Mouse (Mus musculus) embryonic facial prominence, embryonic 15.5 days (tissue): ENCODE measurements around the gene Snapc5. TPM values are rescaled to one million over a fixed set of nuclear protein-coding genes. Genes with fewer than 3 reads are reported as not detected.
"Not testable (repeated sequence)": the region's sequence is repeated elsewhere in the genome, so short reads cannot be mapped to it uniquely, and the experiment has no call there.

Experiments used
- ATAC-seq: fragments of 200-750 bp; cut with Nextera tagmentation; 2 replicates; pipeline ENCODE4 v1.8.0; 2017; ENCODE audit warnings: low read depth, moderate TSS enrichment; ENCODE audit not compliant: insufficient number of reproducible peaks, low FRiP score, low TSS enrichment
- H3K27ac ChIP-seq: fragments of 300-500 bp; sonication (generic); replicated peaks from 2 replicates; pipeline ENCODE4 v1.5.1; 2015; ENCODE audit warnings: mild to moderate bottlenecking, inconsistent platforms
- H3K27me3 ChIP-seq: fragments of 300-500 bp; sonication (generic); 2 replicates; pipeline ENCODE4 v1.6.1; 2015; ENCODE audit warnings: inconsistent platforms
- H3K36me3 ChIP-seq: fragments of 300-500 bp; sonication (generic); 2 replicates; pipeline ENCODE4 v1.6.1; 2015; ENCODE audit warnings: mild to moderate bottlenecking, inconsistent platforms
- H3K4me1 ChIP-seq: fragments of 300-500 bp; sonication (generic); 2 replicates; pipeline ENCODE4 v1.6.1; 2015; ENCODE audit warnings: inconsistent platforms
- H3K4me2 ChIP-seq: fragments of 300-500 bp; sonication (generic); replicated peaks from 2 replicates; pipeline ENCODE4 v1.6.1; 2015; ENCODE audit warnings: mild to moderate bottlenecking, inconsistent platforms
- H3K4me3 ChIP-seq: fragments of 300-500 bp; sonication (generic); replicated peaks from 2 replicates; pipeline ENCODE4 v1.5.1; 2015; ENCODE audit warnings: mild to moderate bottlenecking, inconsistent platforms
- H3K9ac ChIP-seq: fragments of 300-500 bp; sonication (generic); 2 replicates; pipeline ENCODE4 v1.6.1; 2015; ENCODE audit warnings: inconsistent platforms
- H3K9me3 ChIP-seq: fragments of 300-500 bp; sonication (generic); replicated peaks from 2 replicates; pipeline ENCODE4 v1.6.1; 2016; ENCODE audit warnings: inconsistent platforms
- WGBS: fragments of 180-500 bp; shearing (Covaris S2); methylation state at CpG from one replicate; pipeline ENCODE4 v1.1.7; 2015; 5-methylcytosine and 5-hydroxymethylcytosine counted together
- polyA plus RNA-seq: library from polyadenylated mRNA; unstranded; fragments of >200 nt; fragmentation: Nextera tagmentation; extraction: Ambion mirVana; gene quantifications from 2 replicates; pipeline ENCODE4 v1.2.1, GENCODE M21; 2015

The Snapc5 gene
- polyA plus RNA-seq, 1 experiment from 2014 or later, result 30.2 TPM

DNA sequence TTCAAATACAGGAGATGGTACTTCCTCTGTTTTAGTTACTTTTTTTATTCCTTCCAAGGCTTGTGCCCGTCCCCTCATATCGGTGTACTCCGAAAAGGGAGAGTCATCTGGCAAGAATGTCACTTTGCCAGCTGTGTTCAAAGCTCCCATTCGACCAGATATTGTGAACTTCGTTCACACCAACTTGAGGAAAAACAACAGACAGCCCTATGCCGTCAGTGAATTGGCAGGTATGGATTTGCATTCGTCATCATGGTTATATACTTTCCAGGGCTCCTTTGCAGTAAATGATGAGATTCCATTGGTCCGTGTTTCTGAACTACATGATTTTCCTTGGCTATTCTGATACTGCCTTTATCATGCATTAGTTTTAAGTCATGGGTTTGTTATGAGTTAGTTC lies 4.3 kb upstream of the Snapc5 start:
- no peak overlapping the region for H3K27ac ChIP-seq
- peaks cover 37% of the 10 kb centered on the region for H3K36me3 ChIP-seq
- 0 out of 2 replicates have a peak overlapping the region, but pooled peaks have one; percentile 94 for H3K9ac ChIP-seq
- H3K4me3 ChIP-seq, result peak overlapping the region; percentile 96
- peak overlapping the region; percentile 75 for H3K4me2 ChIP-seq
- no peak for ATAC-seq
- 62% methylated on average over 8 of the region's 8 CpGs for WGBS
- H3K27me3 ChIP-seq, result no peaks in the 10 kb centered on the region
- H3K9me3 ChIP-seq, result no peaks in the 10 kb centered on the region
- H3K4me1 ChIP-seq, result peaks cover 27% of the 10 kb centered on the region

DNA sequence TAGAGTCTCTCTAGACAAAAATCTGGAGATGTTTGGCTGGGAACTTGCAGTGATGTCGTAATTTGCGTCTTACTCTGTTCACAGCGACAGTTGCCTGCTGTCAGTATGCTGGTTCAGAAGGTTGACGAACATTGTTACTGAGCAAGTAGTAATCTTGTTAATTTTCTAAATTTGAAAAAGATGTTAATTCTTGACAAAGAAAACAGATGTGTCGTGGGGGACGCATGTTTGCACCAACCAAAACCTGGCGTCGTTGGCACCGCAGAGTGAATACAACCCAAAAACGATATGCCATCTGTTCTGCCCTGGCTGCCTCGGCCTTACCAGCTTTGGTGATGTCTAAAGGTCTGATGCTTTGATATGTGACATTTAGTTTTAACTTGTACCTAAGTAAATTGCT lies 3.7 kb upstream of the Snapc5 start:
- Histone ChIP-seq H3K36me3 (peaks cover 39% of the 10 kb centered on the region), H3K4me2 (no peak overlapping the region), H3K4me1 (peaks cover 31% of the 10 kb centered on the region), H3K9me3 (no peaks in the 10 kb centered on the region), H3K4me3 (no peak overlapping the region), H3K27ac (no peak overlapping the region), H3K27me3 (no peaks in the 10 kb centered on the region), H3K9ac (no peak overlapping the region)
- ATAC-seq, result no peak
- 77% methylated on average over 11 of the region's 11 CpGs for WGBS

DNA sequence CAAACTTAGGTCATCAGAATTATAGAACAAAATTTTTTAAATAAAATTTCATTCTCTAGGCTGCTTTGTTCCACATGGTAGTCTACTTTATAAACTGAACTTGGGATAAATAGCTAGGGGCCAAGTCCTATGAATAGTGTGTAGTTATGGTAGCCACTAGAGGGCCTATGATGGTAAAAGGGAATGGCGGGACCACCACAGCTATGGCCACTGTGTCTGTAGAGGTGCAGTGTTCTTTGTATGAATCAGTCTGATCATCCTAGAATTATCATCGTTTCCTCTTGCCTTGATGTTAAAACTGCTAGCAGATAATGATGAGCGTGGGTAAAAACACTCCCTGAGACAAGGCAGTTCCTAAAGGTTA lies 482 bp upstream of the Snapc5 start:
- 0 out of 2 replicates have a peak overlapping the region, but pooled peaks have one; percentile 53 for H3K9ac ChIP-seq
- H3K4me1 ChIP-seq, result peaks cover 24% of the 10 kb centered on the region
- peak overlapping the region; percentile 76 for H3K4me3 ChIP-seq
- H3K9me3 ChIP-seq, result no peaks in the 10 kb centered on the region
- peak overlapping the region; percentile 51 for H3K4me2 ChIP-seq
- H3K27me3 ChIP-seq, result no peaks in the 10 kb centered on the region
- ATAC-seq, result 0 out of 2 replicates have a peak, but pooled peaks have one; percentile 55
- WGBS, result 28% methylated on average over 3 of the region's 3 CpGs
- peak overlapping the region; percentile 91 for H3K27ac ChIP-seq
- peaks cover 65% of the 10 kb centered on the region for H3K36me3 ChIP-seq

DNA sequence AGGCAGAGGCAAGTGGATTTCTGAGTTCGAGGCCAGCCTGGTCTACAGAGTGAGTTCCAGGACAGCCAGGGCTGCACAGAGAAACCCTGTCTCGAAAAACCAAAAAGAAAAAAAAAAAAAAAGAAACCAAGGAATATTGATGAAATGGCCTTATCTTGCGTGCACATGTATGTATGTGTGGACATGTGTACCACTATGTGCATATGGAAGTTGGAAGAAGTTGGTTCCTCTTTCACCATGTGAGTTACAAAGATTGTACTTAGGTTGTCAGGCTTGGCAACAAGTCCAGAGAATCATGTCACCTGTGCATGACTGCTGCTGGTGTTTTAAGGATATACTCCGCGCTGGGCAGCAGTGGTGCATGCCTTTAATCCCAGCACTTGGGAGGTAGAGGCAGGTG lies 4.2 kb downstream of the Snapc5 start:
- not testable (repeated sequence) for ATAC-seq, H3K9ac ChIP-seq, H3K27me3 ChIP-seq, H3K27ac ChIP-seq, H3K9me3 ChIP-seq, H3K4me3 ChIP-seq, H3K4me2 ChIP-seq
- H3K4me1 ChIP-seq, result peaks cover 10% of the 10 kb centered on the region; the same call in 1 of the 2 replicates
- WGBS, result 91% methylated on average over 5 of the region's 5 CpGs
- H3K36me3 ChIP-seq, result peaks cover 64% of the 10 kb centered on the region

DNA sequence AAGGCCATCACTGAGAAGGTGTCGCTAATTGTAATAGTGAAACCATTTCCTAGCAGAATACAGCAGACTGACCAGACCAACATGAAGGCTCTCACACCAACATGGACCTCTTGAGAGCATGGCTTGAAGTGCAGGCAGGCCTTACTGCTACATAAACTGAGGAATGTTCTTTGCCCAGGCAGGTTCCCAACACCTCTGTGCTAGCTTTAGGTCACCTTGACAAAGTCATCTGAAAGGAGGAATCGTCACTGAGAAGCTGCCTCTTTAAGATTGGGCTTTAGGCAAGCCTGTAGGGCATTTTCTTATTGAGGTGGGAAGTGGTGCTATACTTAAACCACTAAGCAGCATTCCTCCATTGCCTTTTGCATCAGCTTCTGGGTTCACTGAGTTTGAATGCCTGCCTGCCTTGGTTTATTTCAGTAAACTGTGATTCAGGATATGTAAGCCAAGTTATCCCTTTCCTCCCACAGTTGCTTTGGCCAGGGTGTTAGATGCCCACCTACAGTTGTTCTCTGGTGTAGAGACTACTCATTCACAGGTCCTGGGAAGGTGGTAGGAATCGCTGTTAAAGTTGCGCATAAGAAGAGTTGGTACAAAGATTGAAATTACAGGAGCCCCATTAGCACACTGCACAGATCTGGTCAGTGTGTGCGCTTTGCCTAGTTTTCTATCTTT lies 5.2 kb downstream of the Snapc5 start:
- peaks cover 7% of the 10 kb centered on the region; the same call in 1 of the 2 replicates for H3K4me1 ChIP-seq
- no peak for ATAC-seq
- no peak overlapping the region for H3K4me3 ChIP-seq
- no peak overlapping the region for H3K9ac ChIP-seq
- H3K36me3 ChIP-seq, result peaks cover 73% of the 10 kb centered on the region
- H3K4me2 ChIP-seq, result no peak overlapping the region
- no peaks in the 10 kb centered on the region for H3K9me3 ChIP-seq
- H3K27ac ChIP-seq, result no peak overlapping the region
- no peaks in the 10 kb centered on the region for H3K27me3 ChIP-seq
- WGBS, result 87% methylated on average over 5 of the region's 5 CpGs

DNA sequence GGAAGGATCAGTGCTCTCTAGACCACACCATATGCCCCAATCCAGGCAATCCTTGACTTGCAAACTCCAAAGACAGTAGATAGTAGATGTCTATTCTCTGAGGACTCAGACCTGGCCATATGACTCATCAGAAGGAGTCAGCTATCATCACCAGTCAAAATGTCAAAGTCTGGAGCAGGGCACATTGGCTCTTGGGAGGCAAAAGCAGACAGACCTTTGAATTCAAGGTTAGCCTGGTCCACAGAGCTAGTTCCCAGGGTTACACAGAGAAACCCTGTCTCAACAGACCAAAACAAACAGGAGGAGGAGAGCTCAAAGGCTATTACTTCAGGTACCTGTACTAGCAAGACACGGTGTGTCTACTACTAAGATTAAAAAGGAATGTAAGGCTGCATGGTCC lies 14.8 kb downstream of the Snapc5 start:
- no peak for ATAC-seq
- 93% methylated on average over 1 of the region's 1 CpGs for WGBS
- H3K4me3 ChIP-seq, result no peak overlapping the region
- no peaks in the 10 kb centered on the region for H3K4me1 ChIP-seq
- no peaks in the 10 kb centered on the region for H3K27me3 ChIP-seq
- H3K9me3 ChIP-seq, result no peaks in the 10 kb centered on the region
- peaks cover 56% of the 10 kb centered on the region for H3K36me3 ChIP-seq
- no peak overlapping the region for H3K9ac ChIP-seq
- no peak overlapping the region for H3K4me2 ChIP-seq
- H3K27ac ChIP-seq, result no peak overlapping the region

DNA sequence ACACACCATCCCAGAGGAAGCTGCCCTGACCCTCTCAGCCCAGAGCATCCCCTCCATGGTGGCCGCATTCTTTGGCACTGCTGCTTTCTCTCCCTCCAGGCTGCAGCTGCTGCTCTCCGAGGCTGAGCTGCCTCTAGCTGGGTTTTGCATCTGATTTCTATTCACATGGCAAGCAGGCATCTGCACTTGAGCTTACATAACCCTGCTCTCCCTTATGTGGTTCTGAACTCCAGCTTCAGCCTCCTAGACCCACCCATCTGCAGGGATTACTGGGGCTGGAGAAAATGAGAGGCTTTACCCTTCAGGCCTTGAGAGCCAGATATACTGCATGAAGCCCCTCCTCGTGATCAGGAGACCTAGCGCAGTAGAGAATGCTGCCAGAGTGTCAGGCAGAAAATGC lies 16.5 kb downstream of the Snapc5 start:
- Histone ChIP-seq H3K27me3 (no peaks in the 10 kb centered on the region), H3K4me3 (no peak overlapping the region), H3K27ac (0 out of 2 replicates have a peak overlapping the region, but pooled peaks have one; percentile 45), H3K4me1 (no peaks in the 10 kb centered on the region), H3K36me3 (peaks cover 39% of the 10 kb centered on the region), H3K9me3 (no peaks in the 10 kb centered on the region), H3K4me2 (no peak overlapping the region), H3K9ac (no peak overlapping the region)
- no peak; the same call in 1 of the 2 replicates for ATAC-seq
- 56% methylated on average over 4 of the region's 4 CpGs for WGBS

DNA sequence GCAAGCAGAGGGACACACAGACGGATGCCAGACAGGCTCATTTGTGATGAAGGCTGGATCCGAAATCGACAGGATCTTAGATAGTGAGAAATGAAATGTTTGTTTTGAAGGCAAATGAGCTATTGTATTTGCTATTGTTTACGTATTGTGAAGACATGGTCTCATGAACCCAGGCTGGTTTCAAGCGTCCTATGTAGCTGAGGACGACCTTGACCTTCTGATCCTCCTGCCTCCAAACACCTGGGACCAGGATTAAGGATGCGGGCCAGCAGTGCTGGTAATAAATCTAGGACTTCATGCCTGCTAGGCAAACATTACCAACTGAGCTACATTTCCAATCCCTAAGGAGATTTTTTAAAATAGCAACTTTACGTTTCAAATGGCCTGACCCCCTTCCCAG lies 18.4 kb downstream of the Snapc5 start:
- Histone ChIP-seq H3K27me3 (no peaks in the 10 kb centered on the region), H3K4me1 (no peaks in the 10 kb centered on the region), H3K9me3 (no peaks in the 10 kb centered on the region), H3K36me3 (peaks cover 22% of the 10 kb centered on the region), H3K4me3 (no peak overlapping the region), H3K9ac (no peak overlapping the region), H3K4me2 (no peak overlapping the region), H3K27ac (no peak overlapping the region)
- no peak for ATAC-seq
- WGBS, result 89% methylated on average over 8 of the region's 8 CpGs

DNA sequence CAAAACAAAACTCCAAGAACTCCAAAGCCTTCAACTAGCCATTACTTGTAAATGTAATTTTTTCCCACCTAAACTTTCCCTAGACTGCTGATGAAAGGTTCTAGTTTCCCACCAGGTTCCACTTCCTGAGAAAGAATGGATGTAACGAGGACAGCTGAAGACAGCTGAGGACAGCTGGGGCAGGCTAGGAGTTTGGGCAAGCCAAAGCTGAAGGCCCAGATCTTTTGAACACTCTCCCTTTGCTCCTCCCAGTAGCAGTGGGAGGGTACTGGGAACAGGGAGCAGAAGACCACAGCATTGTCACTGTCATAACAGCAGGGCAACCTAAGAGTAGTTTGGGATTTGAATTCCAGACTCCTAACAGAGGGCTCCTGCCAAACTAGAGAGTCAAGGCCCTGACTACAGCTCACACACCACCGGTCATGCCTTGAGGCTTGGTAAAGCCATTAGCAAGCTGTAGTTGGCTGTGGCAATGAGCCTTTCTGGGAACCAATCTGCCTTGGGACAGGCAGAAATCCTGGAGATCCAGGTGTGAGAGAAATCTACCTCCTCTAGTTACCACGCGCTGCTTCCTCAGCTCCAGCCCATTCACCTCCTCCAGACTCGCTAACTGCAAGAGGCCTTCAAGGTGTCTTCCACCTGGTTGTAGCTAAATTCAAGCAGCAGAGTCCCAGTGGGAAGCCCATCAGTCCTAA lies 19.1 kb downstream of the Snapc5 start:
- no peak overlapping the region for H3K27ac ChIP-seq
- peaks cover 17% of the 10 kb centered on the region for H3K36me3 ChIP-seq
- H3K4me1 ChIP-seq, result no peaks in the 10 kb centered on the region
- WGBS, result 93% methylated on average over 5 of the region's 5 CpGs
- no peaks in the 10 kb centered on the region for H3K9me3 ChIP-seq
- no peaks in the 10 kb centered on the region for H3K27me3 ChIP-seq
- no peak overlapping the region for H3K4me2 ChIP-seq
- H3K4me3 ChIP-seq, result no peak overlapping the region
- no peak for ATAC-seq
- H3K9ac ChIP-seq, result no peak overlapping the region

DNA sequence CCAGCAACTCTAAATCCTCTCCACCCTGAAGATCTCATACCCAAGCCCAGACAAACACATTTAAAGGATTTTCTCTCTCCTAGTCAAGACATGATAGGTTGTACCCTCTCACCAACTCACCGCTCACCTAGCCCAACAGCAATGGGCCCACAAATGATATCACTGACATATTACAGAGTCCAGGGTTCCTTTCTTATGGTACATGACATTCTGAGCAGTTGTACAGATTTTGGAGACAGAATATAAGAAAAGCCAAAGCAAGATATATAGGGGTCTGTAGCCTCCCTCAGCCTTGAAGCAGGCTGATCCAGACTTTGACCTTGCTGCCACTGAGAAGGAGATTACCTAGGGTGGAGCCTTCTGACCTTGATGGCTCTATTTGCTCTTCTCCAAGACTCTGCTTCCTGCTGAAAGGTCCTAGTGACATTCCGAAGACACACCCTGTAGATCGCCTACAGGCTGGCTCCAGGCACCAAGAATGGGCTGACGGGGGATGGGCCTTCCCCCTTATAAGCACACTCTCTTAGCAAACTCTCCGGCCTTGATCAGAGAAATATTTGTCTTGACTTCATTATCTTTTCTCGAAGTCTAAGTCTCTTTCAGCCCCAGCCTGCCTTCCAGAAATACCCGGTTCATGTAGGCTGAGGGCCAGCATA lies 19.8 kb downstream of the Snapc5 start:
- H3K4me3 ChIP-seq, H3K27ac ChIP-seq, H3K9ac ChIP-seq, H3K9me3 ChIP-seq, H3K4me2 ChIP-seq, H3K4me1 ChIP-seq, ATAC-seq, H3K27me3 ChIP-seq: not testable (repeated sequence)
- peaks cover 16% of the 10 kb centered on the region for H3K36me3 ChIP-seq
- WGBS, result 87% methylated on average over 7 of the region's 7 CpGs

DNA sequence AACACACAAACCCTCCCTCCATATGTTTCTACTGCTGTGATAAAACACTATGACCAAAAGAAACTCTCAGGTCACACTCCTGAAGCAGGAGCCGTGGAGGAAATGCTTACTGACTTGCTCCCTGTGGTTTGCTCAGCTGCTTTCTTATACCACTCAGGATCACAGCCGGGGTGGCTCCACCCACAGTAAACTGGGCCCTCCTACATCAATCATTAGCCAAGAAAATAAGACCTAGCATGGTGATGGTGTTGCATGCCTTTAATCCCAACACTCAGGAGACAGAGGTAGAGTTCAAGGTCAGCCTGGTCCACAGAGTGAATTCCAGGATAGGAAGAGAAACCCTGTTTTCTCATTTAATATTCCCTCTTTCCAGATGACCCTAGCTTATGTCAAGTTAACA lies 20.8 kb downstream of the Snapc5 start:
- ATAC-seq, result no peak
- peaks cover 21% of the 10 kb centered on the region for H3K36me3 ChIP-seq
- no peak overlapping the region for H3K9ac ChIP-seq
- H3K4me3 ChIP-seq, result no peak overlapping the region
- H3K4me1 ChIP-seq, result no peaks in the 10 kb centered on the region
- H3K4me2 ChIP-seq, result no peak overlapping the region
- no peaks in the 10 kb centered on the region for H3K9me3 ChIP-seq
- WGBS, result 70% methylated on average over 2 of the region's 2 CpGs
- no peaks in the 10 kb centered on the region for H3K27me3 ChIP-seq
- no peak overlapping the region for H3K27ac ChIP-seq
